Mouse (Mus musculus) bone marrow, adult 2 months (tissue): ENCODE measurements at regions not wholly inside any gene's neighbourhood (a gene's known extent, or its start where the extent isn't known, plus 50 kb on each side); places are given as distances from the start of the nearest gene placed in this dataset.

Experiments
- CTCF ChIP-seq: fragments of 200-500 bp; IDR thresholded peaks from 2 replicates; pipeline ENCODE4 v1.5.1; 2011; ENCODE audit warnings: low read length, control low read depth; ENCODE audit not compliant: control insufficient read depth, insufficient read depth
- POLR2A ChIP-seq: fragments of 200-500 bp; IDR thresholded peaks from 2 replicates; pipeline ENCODE4 v1.6.1; 2011; ENCODE audit warnings: low read depth, mild to moderate bottlenecking, control low read depth, low read length, borderline replicate concordance; ENCODE audit not compliant: control insufficient read depth

DNA sequence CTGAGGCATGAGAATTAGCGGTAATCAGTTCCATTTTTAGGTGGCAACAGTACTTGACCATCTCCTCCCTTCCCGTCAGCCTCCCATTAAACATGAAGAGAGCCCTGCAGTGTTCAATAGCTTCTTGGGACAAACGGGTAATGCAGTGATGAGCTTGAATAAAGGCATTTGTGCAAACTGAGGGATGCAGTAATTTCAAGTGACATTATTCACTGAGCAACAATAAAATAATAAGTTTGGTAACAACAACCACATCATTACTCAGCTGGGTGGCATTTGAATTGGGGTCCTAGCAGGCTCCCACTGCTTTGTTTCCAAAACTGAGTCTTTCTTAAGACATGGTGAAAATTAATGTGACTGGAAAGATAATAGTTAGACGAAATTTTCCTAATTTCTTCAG, 315.2 kb upstream of the C030005K15Rik start:
- TF ChIP-seq CTCF (no peak), POLR2A (no peak)
